Mouse (Mus musculus): ENCODE results near the gene Dnajb3. TPM values are rescaled to one million over a fixed set of nuclear protein-coding genes. Genes with fewer than 3 reads are reported as not detected.

Dnajb3 gene
- total and polyA plus RNA-seq, 3 experiments = not detected

- no peak overlapping the region for H3K4me2 ChIP-seq (ENCODE audit: insufficient read depth, low read depth, poor library complexity, severe bottlenecking)
- DNase-seq (ENCODE audit: extremely low read depth) = no peak
- no peaks in the 10 kb centered on the region for H3K36me3 ChIP-seq (replicated peaks in 1 of 2; ENCODE audit: control insufficient read depth in 1 of 2, insufficient read depth in 1 of 2, low read length in 1 of 2)
- no peaks in the 10 kb centered on the region for H3K4me1 ChIP-seq (ENCODE audit: control insufficient read depth in 1 of 2, insufficient read depth in 2 of 2)
- no peak overlapping the region for H3K4me3 ChIP-seq (replicated peaks in 1 of 3; ENCODE audit: low read depth in 2 of 3, low read length in 2 of 3, poor library complexity in 1 of 3)
- no peaks in the 10 kb centered on the region for H3K79me2 ChIP-seq (replicated peaks; ENCODE audit: control insufficient read depth, extremely low read depth, insufficient read depth, poor library complexity, severe bottlenecking)
- H3K9ac ChIP-seq (ENCODE audit: insufficient read depth, low read depth) = no peak overlapping the region
- in situ Hi-C loops (cut with MboI; ENCODE audit: low pct_ligation_motif_present, low pct_unique_long_range_greater_than_20kb, low sequenced_read_pairs) (no loop called here), dilution Hi-C loops (cut with MboI; ENCODE audit: extremely low pct_ligation_motif_present, extremely low pct_unique_long_range_greater_than_20kb, low sequenced_read_pairs) (no loop called here)
- H3K9me3 ChIP-seq (replicated peaks; ENCODE audit: low read length) = peaks cover 78% of the 10 kb centered on the region
- TF ChIP-seq GABPA (IDR thresholded peaks at IDR 0.05; ENCODE audit: insufficient replicate concordance, low read depth, low read length) (no peak), UBTF (IDR thresholded peaks at IDR 0.05; ENCODE audit: low read depth, low read length) (no peak), TCF12 (IDR thresholded peaks at IDR 0.05; ENCODE audit: low read depth, low read length) (no peak), CHD2 (IDR thresholded peaks at IDR 0.05; ENCODE audit: low read length) (no peak), USF1 (IDR thresholded peaks at IDR 0.05; ENCODE audit: low read depth, low read length) (no peak), MAZ (IDR thresholded peaks at IDR 0.05; ENCODE audit: low read depth, low read length) (no peak), E2F4 (IDR thresholded peaks at IDR 0.05; ENCODE audit: insufficient replicate concordance, low read depth, low read length) (no peak), IRF4 (IDR thresholded peaks at IDR 0.05; ENCODE audit: low read depth, low read length) (no peak), KAT2A (IDR thresholded peaks at IDR 0.05; ENCODE audit: insufficient replicate concordance, low read length) (no peak), MEF2A (IDR thresholded peaks at IDR 0.05; ENCODE audit: borderline replicate concordance, low read depth, low read length) (no peak), ZNF384 (IDR thresholded peaks at IDR 0.05; ENCODE audit: low read depth, low read length) (no peak), ZC3H11A (IDR thresholded peaks at IDR 0.05; ENCODE audit: low read depth, low read length) (no peak), MAX (IDR thresholded peaks at IDR 0.05; ENCODE audit: low read length) (no peak), MAFK (IDR thresholded peaks at IDR 0.05; ENCODE audit: insufficient replicate concordance, low read length) (no peak), HCFC1 (IDR thresholded peaks at IDR 0.05; ENCODE audit: low read depth, low read length) (no peak), CHD1 (IDR thresholded peaks at IDR 0.05; ENCODE audit: low read depth, low read length) (no peak), SMC3 (IDR thresholded peaks at IDR 0.05; ENCODE audit: low read depth, low read length) (no peak), PAX5 (IDR thresholded peaks at IDR 0.05; ENCODE audit: low read length) (no peak), CTCF (conservative IDR thresholded peaks at IDR 0.05 in 1 of 2, IDR thresholded peaks at IDR 0.05 in 1 of 2; ENCODE audit: low read depth in 2 of 2, low read length in 2 of 2) (no peak)
- H3K27me3 ChIP-seq (replicated peaks) = peaks cover 23% of the 10 kb centered on the region
- no peak overlapping the region for H3K27ac ChIP-seq (ENCODE audit: insufficient read depth, low read depth)
Observed at GRCm38 (mm10) chr1:88233421-88234247, 28.1 kb upstream of the Dnajb3 start.

Data from CH12.LX (cell line).